Mouse (Mus musculus) kidney, postnatal 0 days (tissue): ENCODE results near the gene Gm6993. TPM values are rescaled to one million over a fixed set of nuclear protein-coding genes. Genes with fewer than 3 reads are reported as not detected.

Experiments used
- ATAC-seq: fragments of 200-750 bp; cut with Nextera tagmentation; replicated peaks from 2 replicates; pipeline ENCODE4 v1.8.0; 2017; ENCODE audit warnings: low read depth, moderate number of reproducible peaks, moderate TSS enrichment, moderate library complexity; ENCODE audit not compliant: low FRiP score
- DNase-seq: peaks from one replicate; pipeline ENCODE4 v3.0.0-alpha.2; 2016; ENCODE audit warnings: low spot score
- H3K27ac ChIP-seq: fragments of 300-500 bp; sonication (generic); 2 replicates; pipeline ENCODE4 v1.5.1; 2014; ENCODE audit warnings: mild to moderate bottlenecking
- H3K27me3 ChIP-seq: fragments of 300-500 bp; sonication (generic); 2 replicates; pipeline ENCODE4 v1.6.1; 2014; ENCODE audit warnings: low read length, mixed read lengths; ENCODE audit not compliant: insufficient read depth
- H3K36me3 ChIP-seq: fragments of 300-500 bp; sonication (generic); 2 replicates; pipeline ENCODE4 v1.6.1; 2014; ENCODE audit warnings: low read length, mixed read lengths; ENCODE audit not compliant: insufficient read depth
- H3K4me1 ChIP-seq: fragments of 300-500 bp; sonication (generic); replicated peaks from 2 replicates; pipeline ENCODE4 v1.6.1; 2014; ENCODE audit warnings: antibody characterized with exemption, low read length, mixed read lengths; ENCODE audit not compliant: insufficient read depth
- H3K4me2 ChIP-seq: fragments of 300-500 bp; sonication (generic); 2 replicates; pipeline ENCODE4 v1.6.1; 2014; ENCODE audit warnings: mild to moderate bottlenecking, low read length, moderate library complexity, mixed read lengths
- H3K4me3 ChIP-seq: fragments of 300-500 bp; sonication (generic); replicated peaks from 2 replicates; pipeline ENCODE4 v1.5.1; 2014; ENCODE audit warnings: low read depth, low read length
- H3K9ac ChIP-seq: fragments of 300-500 bp; sonication (generic); 2 replicates; pipeline ENCODE4 v1.6.1; 2014; ENCODE audit warnings: low read depth, low read length
- H3K9me3 ChIP-seq: fragments of 300-500 bp; sonication (generic); replicated peaks from 2 replicates; pipeline ENCODE4 v1.6.1; 2016; ENCODE audit warnings: low read length, inconsistent platforms, mixed read lengths
- CTCF ChIP-seq: IDR thresholded peaks from 2 replicates; pipeline ENCODE4 v1.5.1; 2016; ENCODE audit warnings: antibody characterized with exemption, low read depth, mild to moderate bottlenecking, moderate library complexity
- WGBS: fragments of 180-500 bp; shearing (Covaris S2); extraction: QIAGEN DNeasy Blood & Tissue Kit; methylation state at CpG from one replicate; pipeline ENCODE4 v1.1.7; 2014; 5-methylcytosine and 5-hydroxymethylcytosine counted together
- polyA plus RNA-seq: library from polyadenylated mRNA; unstranded; fragments of >200 nt; fragmentation: Nextera tagmentation; extraction: Ambion mirVana; gene quantifications from 2 replicates; pipeline ENCODE4 v1.2.1, GENCODE M21; 2015

Gm6993 gene
- polyA plus RNA-seq, 1 experiment from 2014 or later: not detected

GRCm38 (mm10) chr12:31281100-31281591, 40.6 kb downstream of the Gm6993 start:
- ATAC-seq (no peak), DNase-seq (no peak)
- Histone ChIP-seq H3K4me3 (no peak overlapping the region), H3K27ac (no peak overlapping the region), H3K36me3 (peaks cover 81% of the 10 kb centered on the region), H3K4me1 (peaks cover 9% of the 10 kb centered on the region; the same call in 1 of the 2 replicates), H3K9ac (no peak overlapping the region), H3K27me3 (no peaks in the 10 kb centered on the region), H3K4me2 (no peak overlapping the region), H3K9me3 (no peaks in the 10 kb centered on the region)
- WGBS: 76% methylated on average over 9 of the region's 9 CpGs
- TF ChIP-seq CTCF: no peak

- H3K36me3 ChIP-seq: peaks cover 82% of the 10 kb centered on the region
- no peak overlapping the region for H3K27ac ChIP-seq
- no peak for ATAC-seq
- H3K4me3 ChIP-seq: no peak overlapping the region
- H3K4me1 ChIP-seq: peaks cover 9% of the 10 kb centered on the region; the same call in 1 of the 2 replicates
- 72% methylated on average over 5 of the region's 5 CpGs for WGBS
- DNase-seq: no peak
- no peaks in the 10 kb centered on the region for H3K9me3 ChIP-seq
- H3K27me3 ChIP-seq: no peaks in the 10 kb centered on the region
- H3K9ac ChIP-seq: no peak overlapping the region
- no peak overlapping the region for H3K4me2 ChIP-seq
- TF ChIP-seq CTCF: no peak
Measured at GRCm38 (mm10) chr12:31282241-31282640, 41.7 kb downstream of the Gm6993 start.

GRCm38 (mm10) chr12:31283131-31283530, 42.6 kb downstream of the Gm6993 start:
- no peak for DNase-seq
- no peak overlapping the region for H3K9ac ChIP-seq
- H3K4me1 ChIP-seq: peaks cover 9% of the 10 kb centered on the region; the same call in 1 of the 2 replicates
- no peak overlapping the region for H3K4me3 ChIP-seq
- 80% methylated on average over 4 of the region's 4 CpGs for WGBS
- no peaks in the 10 kb centered on the region for H3K27me3 ChIP-seq
- peaks cover 83% of the 10 kb centered on the region for H3K36me3 ChIP-seq
- no peak for TF ChIP-seq CTCF
- no peak for ATAC-seq
- no peak overlapping the region for H3K4me2 ChIP-seq
- H3K9me3 ChIP-seq: no peaks in the 10 kb centered on the region
- peak overlapping the region; percentile 47 for H3K27ac ChIP-seq

- H3K4me3 ChIP-seq: no peak overlapping the region
- H3K4me1 ChIP-seq: peaks cover 9% of the 10 kb centered on the region; the same call in 1 of the 2 replicates
- ATAC-seq: 0 out of 2 replicates have a peak, but pooled peaks have one; percentile 43
- no peaks in the 10 kb centered on the region for H3K27me3 ChIP-seq
- peaks cover 83% of the 10 kb centered on the region for H3K36me3 ChIP-seq
- no peak overlapping the region for H3K4me2 ChIP-seq
- peak overlapping the region; percentile 54 for H3K27ac ChIP-seq
- 53% methylated on average over 4 of the region's 4 CpGs for WGBS
- no peak for DNase-seq
- no peaks in the 10 kb centered on the region for H3K9me3 ChIP-seq
- no peak for TF ChIP-seq CTCF
- H3K9ac ChIP-seq: no peak overlapping the region
Measured at GRCm38 (mm10) chr12:31283617-31284136, 43.1 kb downstream of the Gm6993 start.

- H3K4me3 ChIP-seq: no peak overlapping the region
- ATAC-seq (no peak), DNase-seq (no peak)
- peaks cover 62% of the 10 kb centered on the region for H3K36me3 ChIP-seq
- WGBS: 89% methylated on average over 10 of the region's 10 CpGs
- no peak overlapping the region for H3K4me2 ChIP-seq
- no peak overlapping the region for H3K27ac ChIP-seq
- no peak overlapping the region for H3K9ac ChIP-seq
- peaks cover 9% of the 10 kb centered on the region for H3K4me1 ChIP-seq
- TF ChIP-seq CTCF: no peak
- no peaks in the 10 kb centered on the region for H3K9me3 ChIP-seq
- H3K27me3 ChIP-seq: no peaks in the 10 kb centered on the region
Measured at GRCm38 (mm10) chr12:31289046-31289445, 48.5 kb downstream of the Gm6993 start.

Other genes with a start within 250 kb of the Gm6993 start
- gene Fam110c, start 166.9 kb upstream of the Gm6993 start, polyA plus RNA-seq: 7.9 and 8.1 TPM in 2 replicates
- gene Lamb1, start 24.5 kb downstream of the Gm6993 start, polyA plus RNA-seq: 115 and 128 TPM in 2 replicates
- gene Dld, start 110.7 kb downstream of the Gm6993 start, polyA plus RNA-seq: 196 and 202 TPM in 2 replicates
- 0.05 TPM in 1 of 2 replicates, not detected in the other for gene Slc26a3, start 150.1 kb downstream of the Gm6993 start, polyA plus RNA-seq